Mouse (Mus musculus): ENCODE data around the gene Ank.

- TF ChIP-seq CTCF (IDR thresholded peaks at IDR 0.05) (peak; percentile 52), EP300 (IDR thresholded peaks at IDR 0.05; ENCODE audit: insufficient read depth, low read depth, low read length) (no peak), POLR2A (IDR thresholded peaks at IDR 0.05; ENCODE audit: insufficient read depth, low read depth, low read length) (no peak)
Observed at GRCm38 (mm10) chr15:27585466-27586092, 119.1 kb downstream of the Ank start.
